Mouse (Mus musculus) NIH3T3 (cell line): ENCODE results near the gene Bsdc1.
"Not testable (repeated sequence)": the region's sequence is repeated elsewhere in the genome, so short reads cannot be mapped to it uniquely, and the experiment has no call there.

ENCODE experiments used
- DNase-seq: peaks from one replicate; pipeline ENCODE4 v3.0.0-alpha.2; 2012; ENCODE audit warnings: low read depth

Bsdc1 gene

DNA sequence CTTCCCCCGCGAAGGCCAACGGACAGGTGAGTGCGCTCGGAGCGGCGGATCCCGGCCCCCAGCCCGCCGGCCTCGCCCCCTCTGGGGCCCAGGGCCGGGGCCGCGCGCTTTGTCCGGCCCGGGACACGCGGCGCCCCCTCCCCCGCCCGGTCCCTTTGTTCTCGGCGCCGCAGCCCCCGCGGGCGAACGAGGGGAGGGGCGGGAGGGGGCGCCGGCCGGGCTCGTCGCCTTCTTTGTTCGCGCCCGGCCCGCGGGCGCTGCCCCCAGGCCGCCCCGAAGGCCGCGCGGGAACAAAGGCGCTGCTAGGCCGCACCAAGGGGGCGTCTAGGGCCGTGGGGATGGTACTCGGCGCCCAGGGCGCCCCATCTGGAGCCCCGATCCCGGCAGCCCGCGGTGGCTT, 52.5 kb downstream of the Bsdc1 start:
- no peak for DNase-seq

GRCm38 (mm10) chr4:129514300-129514898, 53.0 kb downstream of the Bsdc1 start:
- peak; percentile 92 for DNase-seq

DNA sequence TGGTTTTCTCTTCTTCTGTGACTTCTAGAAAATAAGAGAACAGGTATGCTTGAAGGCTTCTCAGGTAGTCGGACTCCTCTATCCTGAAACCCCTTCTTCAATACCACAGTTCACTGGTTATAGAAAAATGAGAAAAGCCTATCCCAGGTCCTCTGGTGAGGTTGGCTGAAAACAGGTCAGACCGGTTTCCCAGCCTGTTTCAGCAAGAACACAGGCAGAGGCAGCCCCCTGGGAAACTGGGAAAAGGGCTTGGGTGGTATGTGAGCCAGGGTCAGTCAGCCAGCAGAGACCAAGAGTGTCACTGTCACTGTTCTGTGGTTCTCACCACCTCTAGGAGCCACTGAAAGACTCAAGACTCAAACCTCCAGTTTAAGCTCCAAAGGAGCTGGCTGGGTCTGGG, 55.5 kb downstream of the Bsdc1 start:
- no peak for DNase-seq

GRCm38 (mm10) chr4:129518519-129518918, 57.1 kb downstream of the Bsdc1 start:
- no peak for DNase-seq

DNA sequence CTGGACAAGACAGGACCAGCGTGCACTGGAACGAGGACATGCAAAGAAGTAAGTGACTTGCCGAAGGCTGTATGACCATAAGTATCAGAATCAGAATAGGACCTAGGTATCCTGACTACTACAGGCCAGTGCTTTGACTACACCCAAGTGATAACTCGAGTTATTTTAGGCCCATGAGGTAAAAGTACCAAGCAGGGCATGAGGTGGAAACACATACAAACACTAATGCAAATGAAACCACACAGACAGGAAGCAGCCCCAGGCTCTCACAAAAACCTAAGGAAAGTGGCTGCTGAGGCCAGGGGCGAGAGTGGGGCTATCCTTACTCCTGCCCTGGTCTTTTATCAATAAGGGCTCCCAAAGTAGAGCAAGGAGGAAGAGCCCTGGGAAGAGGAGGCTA, 64.0 kb downstream of the Bsdc1 start:
- DNase-seq: no peak

GRCm38 (mm10) chr4:129525889-129526288, 64.5 kb downstream of the Bsdc1 start:
- no peak for DNase-seq

- DNase-seq: not testable (repeated sequence)
Measured at GRCm38 (mm10) chr4:129528901-129529300, 67.5 kb downstream of the Bsdc1 start.
